Mouse (Mus musculus) heart, embryonic 14.5 days (tissue): ENCODE results near the gene Ppp1r9a. TPM values are rescaled to one million over a fixed set of nuclear protein-coding genes. Genes with fewer than 3 reads are reported as not detected.

Source experiments
- ATAC-seq: fragments of 200-750 bp; cut with Nextera tagmentation; 2 replicates; pipeline ENCODE4 v1.8.0; 2017; ENCODE audit warnings: low read depth, moderate TSS enrichment; ENCODE audit not compliant: insufficient number of reproducible peaks, insufficient read depth, low FRiP score
- H3K27ac ChIP-seq, 2 experiments: fragments of 200-500 bp in 1 of 2; fragments of 300-500 bp in 1 of 2; sonication (generic) in 1 of 2; replicated peaks in 1 of 2; 2 replicates each; pipeline ENCODE4 v1.5.1; 2012 to 2014; ENCODE audit warnings: low read depth in 2 of 2, low read length in 2 of 2, control low read depth in 1 of 2, mild to moderate bottlenecking in 1 of 2, mixed read lengths in 1 of 2; ENCODE audit not compliant: control insufficient read depth in 1 of 2, insufficient read depth in 1 of 2
- H3K27me3 ChIP-seq: fragments of 300-500 bp; sonication (generic); 2 replicates; pipeline ENCODE4 v1.6.1; 2014; ENCODE audit warnings: mild to moderate bottlenecking, low read length, control low read depth; ENCODE audit not compliant: control insufficient read depth, insufficient read depth
- H3K36me3 ChIP-seq: fragments of 300-500 bp; sonication (generic); 2 replicates; pipeline ENCODE4 v1.6.1; 2014; ENCODE audit warnings: mild to moderate bottlenecking, control low read depth, low read length, mixed read lengths; ENCODE audit not compliant: control insufficient read depth, insufficient read depth
- H3K4me1 ChIP-seq, 2 experiments: fragments of 200-500 bp in 1 of 2; fragments of 300-500 bp in 1 of 2; sonication (generic) in 1 of 2; 2 replicates each; pipeline ENCODE4 v1.6.1; 2012 to 2014; ENCODE audit warnings: low read length in 2 of 2, control low read depth in 1 of 2, mixed read lengths in 1 of 2; ENCODE audit not compliant: control insufficient read depth in 2 of 2, insufficient read depth in 2 of 2
- H3K4me2 ChIP-seq: fragments of 300-500 bp; sonication (generic); 2 replicates; pipeline ENCODE4 v1.6.1; 2014; ENCODE audit warnings: mild to moderate bottlenecking, low read length
- H3K4me3 ChIP-seq, 2 experiments: fragments of 200-500 bp in 1 of 2; fragments of 300-500 bp in 1 of 2; sonication (generic) in 1 of 2; 2 replicates each; pipeline ENCODE4 v1.5.1; 2012 to 2014; ENCODE audit warnings: low read length in 2 of 2, mild to moderate bottlenecking in 2 of 2, control low read depth in 1 of 2, low read depth in 1 of 2, moderate library complexity in 1 of 2; ENCODE audit not compliant: control insufficient read depth in 1 of 2, insufficient read depth in 1 of 2
- H3K9ac ChIP-seq: fragments of 300-500 bp; sonication (generic); 2 replicates; pipeline ENCODE4 v1.6.1; 2014; ENCODE audit warnings: mild to moderate bottlenecking, low read length
- H3K9me3 ChIP-seq: fragments of 300-500 bp; sonication (generic); 2 replicates; pipeline ENCODE4 v1.6.1; 2016; ENCODE audit warnings: low read length, control low read depth; ENCODE audit not compliant: control insufficient read depth
- WGBS: fragments of 180-500 bp; shearing (Covaris S2); extraction: QIAGEN DNeasy Blood & Tissue Kit; methylation state at CpG from one replicate; pipeline ENCODE4 v1.1.7; 2014; 5-methylcytosine and 5-hydroxymethylcytosine counted together
- polyA plus RNA-seq: library from polyadenylated mRNA; unstranded; fragments of >200 nt; fragmentation: Nextera tagmentation; extraction: Ambion mirVana; gene quantifications from 2 replicates; pipeline ENCODE4 v1.2.1, GENCODE M21; 2014

Gene Ppp1r9a
- polyA plus RNA-seq, 1 experiment from 2014 or later, result 25.5 TPM

DNA sequence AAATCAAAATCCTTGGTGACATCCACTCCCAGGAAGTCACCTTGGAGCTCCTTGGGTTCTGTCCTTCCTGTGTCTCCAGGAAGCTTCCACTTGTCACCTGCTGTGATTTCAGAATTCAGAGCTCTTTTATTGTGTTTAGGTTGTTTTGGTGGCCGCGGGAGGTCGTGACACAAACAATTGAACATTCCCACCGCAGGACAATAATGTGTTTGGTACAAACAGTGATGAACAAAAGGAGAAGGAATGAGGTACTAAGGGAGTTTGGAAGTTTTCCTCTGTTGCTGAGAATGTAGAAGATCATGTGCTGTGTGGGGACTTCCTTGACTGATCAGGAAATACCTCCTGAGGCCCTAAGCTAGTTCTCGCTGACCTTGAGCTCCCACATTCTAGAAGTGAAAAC lies 116.5 kb downstream of the Ppp1r9a start:
- H3K4me2 ChIP-seq, result no peak overlapping the region
- H3K36me3 ChIP-seq, result no peaks in the 10 kb centered on the region
- H3K27ac ChIP-seq, result no peak overlapping the region
- WGBS, result 65% methylated on average over 5 of the region's 5 CpGs
- H3K27me3 ChIP-seq, result no peaks in the 10 kb centered on the region
- no peak overlapping the region for H3K9ac ChIP-seq
- H3K4me1 ChIP-seq, result peaks cover 4 to 7% of the 10 kb centered on the region in 2 experiments; a peak in 1 of 4 replicates
- ATAC-seq, result no peak
- no peaks in the 10 kb centered on the region for H3K9me3 ChIP-seq
- no peak overlapping the region for H3K4me3 ChIP-seq

DNA sequence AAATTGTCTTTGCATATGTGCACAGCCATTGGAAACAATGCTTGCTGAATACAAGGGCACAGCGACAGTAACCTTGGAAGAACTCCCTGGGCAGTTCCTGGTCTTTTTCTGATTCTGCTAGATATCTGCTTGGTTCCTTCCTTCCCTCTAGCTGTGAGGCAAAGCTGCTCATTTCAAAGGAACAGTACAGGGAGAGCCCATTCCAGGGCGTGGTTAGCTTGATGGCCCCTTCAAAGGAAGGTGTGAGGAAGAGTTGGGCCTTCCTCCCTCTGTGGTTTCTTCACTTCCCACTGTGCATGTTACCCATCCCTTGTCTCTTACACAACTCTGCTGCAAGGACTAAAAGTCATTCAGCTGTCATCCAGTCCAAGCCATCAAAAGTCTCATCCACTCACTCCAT lies 117.3 kb downstream of the Ppp1r9a start:
- H3K27me3 ChIP-seq, result no peaks in the 10 kb centered on the region
- no peak overlapping the region for H3K9ac ChIP-seq
- H3K27ac ChIP-seq, result no peak overlapping the region
- 78% methylated on average over 2 of the region's 2 CpGs for WGBS
- H3K4me2 ChIP-seq, result no peak overlapping the region
- H3K4me1 ChIP-seq, result peaks cover 4 to 7% of the 10 kb centered on the region in 2 experiments; a peak in 1 of 4 replicates
- no peak overlapping the region for H3K4me3 ChIP-seq
- no peak for ATAC-seq
- no peaks in the 10 kb centered on the region for H3K9me3 ChIP-seq
- no peaks in the 10 kb centered on the region for H3K36me3 ChIP-seq

DNA sequence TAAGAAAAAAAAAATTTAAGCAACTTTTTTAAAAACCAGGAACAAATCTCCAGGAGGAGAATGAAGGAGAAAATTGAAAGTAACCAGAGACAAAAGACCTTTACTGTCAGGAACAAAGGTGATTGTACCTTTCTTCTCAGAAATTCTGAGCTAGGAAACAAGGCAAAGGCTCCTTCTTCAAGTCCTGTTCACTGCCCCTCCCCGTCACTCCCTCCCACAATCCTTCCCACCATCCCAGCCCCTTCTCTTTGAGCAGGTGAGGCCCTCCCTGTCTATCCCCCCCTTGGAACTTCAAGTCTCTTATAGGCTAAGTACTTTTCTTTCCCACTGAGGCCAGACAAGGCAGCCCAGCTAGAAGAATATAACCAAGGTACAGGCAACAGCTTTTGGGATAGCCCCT lies 117.8 kb downstream of the Ppp1r9a start:
- no peak overlapping the region for H3K4me3 ChIP-seq
- no peak overlapping the region for H3K27ac ChIP-seq
- H3K9ac ChIP-seq, result no peak overlapping the region
- H3K4me1 ChIP-seq, result peaks cover 4 to 7% of the 10 kb centered on the region in 2 experiments; a peak in 1 of 4 replicates
- H3K4me2 ChIP-seq, result no peak overlapping the region
- H3K36me3 ChIP-seq, result no peaks in the 10 kb centered on the region
- WGBS, result 93% methylated on average over 1 of the region's 1 CpGs
- ATAC-seq, result no peak
- H3K27me3 ChIP-seq, result no peaks in the 10 kb centered on the region
- no peaks in the 10 kb centered on the region for H3K9me3 ChIP-seq

DNA sequence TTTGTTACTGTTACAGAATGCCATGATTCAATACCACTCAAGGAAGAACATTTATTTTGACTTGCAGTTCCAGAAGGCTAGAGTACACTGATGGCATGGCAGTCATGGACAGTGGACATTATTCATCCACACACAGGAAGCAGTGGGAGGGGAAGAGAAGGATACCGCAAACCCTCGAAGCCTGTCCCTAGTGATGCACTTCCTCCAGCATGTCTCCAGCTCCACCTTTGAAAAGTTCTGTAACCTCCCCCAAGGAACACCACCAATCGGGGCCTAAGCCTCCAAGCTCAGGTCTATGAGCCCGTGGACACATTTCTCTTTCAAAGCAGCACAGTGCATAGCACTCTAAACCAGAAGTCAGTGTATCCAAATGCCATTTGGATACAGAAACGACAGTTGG lies 120.0 kb downstream of the Ppp1r9a start:
- Histone ChIP-seq H3K9ac (no peak overlapping the region), H3K4me3 (no peak overlapping the region), H3K9me3 (no peaks in the 10 kb centered on the region), H3K4me2 (no peak overlapping the region), H3K27ac (no peak overlapping the region), H3K36me3 (no peaks in the 10 kb centered on the region), H3K27me3 (no peaks in the 10 kb centered on the region), H3K4me1 (peaks cover 4 to 9% of the 10 kb centered on the region in 2 experiments; a peak in 2 of 4 replicates)
- 80% methylated on average over 5 of the region's 5 CpGs for WGBS
- no peak for ATAC-seq

DNA sequence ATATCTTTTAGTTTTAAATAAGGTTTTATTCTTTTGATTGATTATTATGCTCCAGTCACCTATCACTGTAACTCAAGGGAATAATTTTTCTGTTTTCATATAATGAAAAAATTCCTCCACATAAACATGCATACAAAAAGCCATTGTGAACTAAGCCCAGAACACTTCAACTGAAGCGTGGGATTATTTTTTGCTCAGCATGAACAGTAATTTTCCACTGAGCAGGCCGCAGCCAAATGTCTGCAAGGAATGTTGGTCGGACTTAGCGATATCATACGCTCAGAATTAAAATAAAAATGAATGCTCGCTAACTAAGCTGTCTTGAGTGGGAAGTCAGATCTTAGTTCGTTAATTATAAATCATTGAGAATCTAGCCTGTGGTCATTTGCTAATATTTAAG lies 122.2 kb downstream of the Ppp1r9a start:
- no peak overlapping the region for H3K4me3 ChIP-seq
- no peaks in the 10 kb centered on the region for H3K9me3 ChIP-seq
- no peak overlapping the region for H3K4me2 ChIP-seq
- no peak overlapping the region for H3K27ac ChIP-seq
- no peaks in the 10 kb centered on the region for H3K36me3 ChIP-seq
- WGBS, result 77% methylated on average over 7 of the region's 7 CpGs
- ATAC-seq, result no peak
- no peak overlapping the region for H3K9ac ChIP-seq
- H3K27me3 ChIP-seq, result no peaks in the 10 kb centered on the region
- peaks cover 0 to 8% of the 10 kb centered on the region in 2 experiments; a peak in 1 of 4 replicates for H3K4me1 ChIP-seq

DNA sequence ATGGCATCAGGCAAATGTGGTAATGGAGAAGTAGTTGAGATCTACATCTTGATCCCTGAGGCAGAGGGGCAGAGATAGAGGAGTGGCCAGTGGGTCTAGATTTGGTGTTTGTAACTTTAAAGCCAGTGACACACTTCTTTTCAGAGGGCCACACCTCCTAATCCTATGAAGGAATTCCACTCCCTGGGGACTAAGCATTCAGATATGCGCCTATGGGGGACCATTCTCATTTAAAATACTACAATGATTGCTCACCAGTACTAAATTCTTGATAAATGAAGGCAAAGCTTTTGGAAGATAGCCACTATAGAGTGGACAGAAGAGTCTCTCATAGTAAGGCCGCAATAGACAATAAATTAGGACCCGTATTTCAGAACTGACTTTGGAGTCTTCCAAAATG lies 124.1 kb downstream of the Ppp1r9a start:
- ATAC-seq, result no peak
- Histone ChIP-seq H3K9ac (no peak overlapping the region), H3K4me1 (peaks cover 0 to 4% of the 10 kb centered on the region in 2 experiments; a peak in 1 of 4 replicates), H3K27ac (no peak overlapping the region), H3K4me3 (no peak overlapping the region), H3K4me2 (no peak overlapping the region), H3K9me3 (no peaks in the 10 kb centered on the region), H3K27me3 (no peaks in the 10 kb centered on the region), H3K36me3 (no peaks in the 10 kb centered on the region)
- WGBS, result 84% methylated on average over 3 of the region's 3 CpGs

DNA sequence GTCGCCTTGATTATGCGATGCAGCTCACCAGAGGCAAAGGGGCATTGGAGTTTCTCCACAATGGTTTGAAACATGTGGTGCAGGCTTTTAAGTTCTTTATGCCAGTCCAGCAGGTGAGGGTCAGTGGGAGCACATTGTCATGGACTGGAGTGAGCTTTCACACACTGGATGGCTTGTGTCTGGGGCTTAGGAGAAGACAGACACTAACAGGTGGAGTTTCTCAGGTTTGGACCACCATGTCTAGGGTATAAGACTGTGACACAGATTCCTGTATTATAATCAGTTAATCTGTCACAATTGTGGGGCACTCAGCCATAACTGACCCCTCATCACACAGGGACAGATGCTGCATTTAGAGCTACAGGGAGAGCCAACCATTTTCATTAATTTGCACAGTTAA lies 124.5 kb downstream of the Ppp1r9a start:
- WGBS, result 100% methylated on average over 2 of the region's 2 CpGs
- Histone ChIP-seq H3K9ac (no peak overlapping the region), H3K4me2 (no peak overlapping the region), H3K9me3 (no peaks in the 10 kb centered on the region), H3K27ac (no peak overlapping the region), H3K4me1 (peaks cover 0 to 4% of the 10 kb centered on the region in 2 experiments; a peak in 1 of 4 replicates), H3K4me3 (no peak overlapping the region), H3K27me3 (no peaks in the 10 kb centered on the region), H3K36me3 (no peaks in the 10 kb centered on the region)
- no peak for ATAC-seq

DNA sequence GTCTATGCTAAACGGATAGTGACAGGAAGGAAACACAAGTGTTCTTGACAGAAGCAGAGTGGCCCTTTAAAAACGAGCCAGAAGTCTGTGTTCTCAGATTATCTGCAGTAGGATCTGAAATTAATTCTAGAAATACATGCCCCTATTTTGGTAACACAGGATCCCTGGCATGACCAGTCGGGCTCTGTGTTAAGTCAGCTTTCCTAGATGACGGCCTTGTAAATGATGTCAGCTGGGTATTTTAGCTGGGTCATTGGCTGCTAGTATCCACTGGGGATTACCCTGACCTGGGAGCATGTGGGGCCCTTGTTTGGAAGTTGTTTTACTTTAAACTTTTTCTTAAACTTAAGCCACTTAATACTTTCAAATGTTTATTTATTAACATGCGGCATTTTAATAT lies 125.1 kb downstream of the Ppp1r9a start:
- Histone ChIP-seq H3K4me3 (no peak overlapping the region), H3K9me3 (no peaks in the 10 kb centered on the region), H3K27me3 (no peaks in the 10 kb centered on the region), H3K36me3 (no peaks in the 10 kb centered on the region), H3K4me2 (no peak overlapping the region), H3K27ac (no peak overlapping the region), H3K4me1 (peaks cover 0 to 4% of the 10 kb centered on the region in 2 experiments; a peak in 1 of 4 replicates), H3K9ac (no peak overlapping the region)
- ATAC-seq, result no peak
- 32% methylated on average over 5 of the region's 5 CpGs for WGBS
